Mouse (Mus musculus): ENCODE data around the gene Tmem213.

The Tmem213 gene

DNA sequence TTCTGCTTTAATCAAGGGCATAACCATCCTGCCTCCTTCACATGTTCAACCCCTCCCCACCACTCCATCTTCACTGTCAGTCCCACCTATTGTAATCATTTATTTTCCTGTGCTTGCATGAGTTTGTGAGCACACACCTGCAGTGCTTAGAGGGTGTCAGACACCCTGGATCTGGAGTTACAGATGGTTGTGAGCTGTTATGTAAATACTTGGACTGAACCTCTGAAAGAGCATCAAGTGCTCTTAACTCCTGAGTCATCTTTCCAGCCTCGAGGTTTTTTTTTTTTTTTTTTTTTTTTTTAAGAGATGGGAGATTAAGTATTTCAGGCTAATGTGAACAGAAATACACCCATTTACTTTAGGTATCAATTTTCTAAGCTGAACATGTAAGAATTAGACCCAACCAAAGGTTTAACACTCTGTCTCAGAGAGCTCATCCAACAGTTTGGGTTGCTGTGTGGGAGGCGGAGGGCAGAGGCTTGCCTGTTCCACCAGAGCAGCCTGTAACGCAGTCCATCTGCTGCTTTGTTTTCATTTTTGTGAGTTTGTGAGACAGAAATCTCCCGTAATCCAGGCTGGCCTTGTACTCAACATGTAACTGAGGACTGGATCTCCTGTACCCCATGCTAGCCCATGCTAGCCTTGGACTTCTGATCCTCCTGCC is 7.2 kb downstream of the Tmem213 start:
- in situ Hi-C loops (cut with MseI, MboI): no loop called here

DNA sequence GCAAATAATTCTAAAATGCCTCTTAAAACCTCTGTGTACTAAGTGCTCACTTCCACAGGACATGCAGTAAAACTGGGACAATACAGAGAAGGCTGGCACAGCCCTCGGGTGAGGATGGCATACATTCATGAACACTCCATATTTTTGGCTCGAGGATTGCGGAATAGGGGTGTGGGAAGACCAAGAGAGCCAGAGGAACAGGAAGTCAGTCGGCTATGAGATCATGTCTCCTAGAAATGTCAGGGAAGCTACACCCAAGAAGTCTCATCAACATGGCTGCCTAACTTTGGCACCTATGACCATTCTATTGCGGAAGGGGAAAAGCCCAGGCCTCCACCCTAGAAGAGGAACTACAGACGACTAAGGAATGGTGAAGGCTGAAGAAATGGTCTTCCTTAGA is 9.3 kb downstream of the Tmem213 start:
- in situ Hi-C loops (cut with MseI, MboI): no loop called here

DNA sequence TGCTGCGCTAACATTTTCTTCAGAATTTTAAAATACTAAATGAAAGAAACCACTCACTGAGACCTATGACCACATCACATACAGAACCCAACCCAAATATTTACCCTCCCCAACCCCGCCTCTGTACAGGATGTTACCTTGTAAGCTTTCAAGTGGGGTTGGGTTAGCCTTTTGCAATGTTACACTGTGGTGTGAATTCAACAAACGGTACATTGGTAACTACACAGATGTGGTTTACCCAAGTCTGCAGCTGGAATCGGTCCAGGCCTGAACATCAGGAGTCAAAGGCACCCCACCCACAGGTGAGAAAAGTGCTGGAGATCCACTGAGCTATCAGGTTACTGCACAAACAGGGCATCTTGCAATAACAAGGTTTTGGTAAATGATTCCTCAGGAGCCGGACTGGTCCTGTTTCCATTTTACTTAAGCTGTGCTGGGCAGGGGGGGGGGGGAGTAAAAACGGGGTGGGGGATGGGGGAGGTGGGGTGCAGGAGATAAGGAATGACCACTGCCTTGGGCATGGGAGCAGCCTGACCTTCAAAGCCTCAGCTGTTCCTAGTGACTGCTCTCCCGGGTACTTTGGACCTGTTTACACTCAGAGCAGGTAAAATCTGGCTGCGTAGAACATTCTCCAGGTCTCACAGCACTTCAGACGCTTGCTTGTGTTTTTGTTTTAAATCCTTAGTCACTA is 11.8 kb downstream of the Tmem213 start:
- in situ Hi-C loops (cut with MseI, MboI): no loop called here

DNA sequence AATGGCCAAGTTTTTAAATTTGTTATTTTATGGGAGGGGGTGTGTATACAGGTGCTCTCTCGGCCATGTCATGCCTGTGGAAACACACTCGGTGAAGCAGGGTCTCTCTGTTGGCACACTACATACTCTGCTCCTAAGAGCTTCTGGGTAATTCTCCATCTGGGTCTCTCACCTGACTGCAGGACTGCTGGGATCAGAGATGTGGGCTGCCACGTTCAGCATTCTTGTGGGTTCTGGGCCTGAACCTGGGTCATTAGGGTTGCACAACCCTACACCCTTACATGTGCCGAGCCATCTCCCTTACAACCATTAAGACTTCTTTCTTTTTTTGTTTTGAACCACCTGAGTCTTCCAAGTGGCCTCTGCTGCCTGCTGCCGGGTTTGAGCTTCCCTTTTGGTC is 12.8 kb downstream of the Tmem213 start:
- in situ Hi-C loops (cut with MseI, MboI): no loop called here

DNA sequence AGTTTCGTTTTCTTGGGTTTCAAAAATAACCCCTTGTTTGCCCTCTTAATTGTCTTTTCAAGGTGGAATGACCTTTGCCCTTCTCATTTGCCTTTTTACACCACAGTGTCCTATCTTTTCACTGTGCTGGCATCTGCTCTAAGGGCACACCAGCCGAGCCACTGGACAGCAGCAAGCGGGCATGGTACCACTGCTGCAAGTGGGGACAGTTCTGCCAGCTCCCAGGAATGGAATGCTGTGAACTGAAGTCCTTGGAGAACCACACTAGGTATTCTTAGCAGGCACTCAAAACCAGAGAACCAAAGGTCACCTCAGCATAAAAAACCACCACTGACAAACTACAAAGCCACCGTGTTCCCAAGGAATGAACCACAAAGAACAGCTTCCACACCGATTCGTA is 13.7 kb downstream of the Tmem213 start:
- in situ Hi-C loops (cut with MseI, MboI): no loop called here

DNA sequence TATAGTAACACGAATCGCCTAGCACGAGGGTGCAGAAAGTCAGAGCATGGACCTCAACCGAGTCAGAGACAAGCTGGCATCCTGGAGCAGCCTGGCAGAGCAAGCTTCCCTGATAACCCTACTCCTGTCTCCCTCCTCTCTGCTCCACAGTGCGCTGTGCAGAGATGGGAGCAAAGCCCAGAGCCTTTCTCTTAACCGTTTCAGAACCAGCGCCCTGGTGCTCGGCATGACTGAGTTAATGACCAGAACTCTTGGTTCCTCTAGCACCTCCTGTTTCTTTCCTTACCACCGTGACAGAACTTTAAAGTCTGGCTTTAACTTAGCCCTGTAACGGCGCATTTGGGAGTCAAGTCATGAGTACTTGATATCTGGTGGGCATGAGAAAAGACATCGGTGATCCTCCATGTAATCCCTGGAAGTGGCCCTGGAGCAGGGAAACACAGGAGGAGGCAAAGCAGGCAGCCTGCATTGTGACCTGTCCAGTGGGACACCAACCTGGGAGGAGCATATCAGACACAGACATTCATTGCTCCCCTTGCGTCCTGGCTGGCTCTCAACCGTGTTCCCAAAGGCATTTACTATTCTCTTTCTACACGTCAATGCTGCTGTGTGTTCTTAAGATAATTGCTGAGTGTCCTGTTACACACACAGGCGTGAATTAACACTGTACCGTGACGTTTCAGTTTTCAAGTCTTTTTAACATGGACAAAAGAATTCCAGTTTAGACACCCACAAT is 14.6 kb downstream of the Tmem213 start:
- in situ Hi-C loops (cut with MseI, MboI): no loop called here

DNA sequence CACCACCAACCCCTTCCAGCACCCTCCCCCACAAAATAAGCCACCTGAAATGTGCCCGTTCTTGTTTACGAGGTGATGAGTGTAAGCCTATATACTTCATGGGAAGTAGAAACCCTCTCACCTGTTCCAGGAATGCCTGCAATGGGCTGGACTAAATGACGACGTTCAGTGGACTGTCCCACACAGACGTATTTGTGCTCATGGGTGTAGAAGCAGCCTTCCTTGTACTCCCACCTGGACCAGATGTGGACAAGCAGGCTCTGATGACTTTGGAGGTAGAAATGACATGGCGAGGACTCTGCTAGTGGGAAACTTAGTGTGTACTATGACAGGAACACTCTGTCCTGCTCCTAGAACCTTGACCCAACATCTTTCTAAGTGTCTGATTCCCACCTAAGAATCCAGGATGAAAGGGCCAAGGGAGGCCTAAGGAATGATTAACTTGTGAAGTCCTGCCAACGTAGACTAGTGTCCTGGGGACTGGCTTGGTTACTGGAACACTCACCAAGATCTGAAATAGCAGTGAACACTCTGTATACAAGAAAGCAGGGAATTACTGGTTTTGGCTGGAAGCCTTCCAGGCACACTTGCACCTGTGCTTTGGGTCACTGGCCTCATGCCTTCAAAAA is 15.3 kb downstream of the Tmem213 start, which contains the start of gene Atp6v0a4:
Gene Atp6v0a4, minus strand, starts transcription at position 380 of the 629 bp plus-strand sequence.
- in situ Hi-C loops (cut with MseI, MboI): no loop called here

DNA sequence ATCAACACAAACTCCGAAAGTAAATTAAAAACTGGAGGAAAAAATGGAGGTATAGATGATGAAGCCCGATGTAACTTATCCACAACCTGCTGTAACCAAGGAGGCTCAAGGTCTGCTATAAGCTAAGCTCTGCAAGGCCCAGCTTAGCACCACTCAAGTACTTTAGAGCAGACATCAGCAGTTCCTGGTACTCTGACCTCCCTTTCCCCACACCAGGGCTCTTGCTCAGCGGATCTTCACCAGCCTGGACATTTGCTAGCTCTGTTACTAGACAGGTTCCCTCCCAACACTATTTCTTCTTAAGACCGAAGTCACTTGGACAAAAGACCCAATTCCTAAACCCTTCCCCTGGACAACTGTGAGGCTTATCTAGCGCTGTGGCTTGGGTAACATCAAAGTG is 15.8 kb downstream of the Tmem213 start:
- in situ Hi-C loops (cut with MseI, MboI): no loop called here

DNA sequence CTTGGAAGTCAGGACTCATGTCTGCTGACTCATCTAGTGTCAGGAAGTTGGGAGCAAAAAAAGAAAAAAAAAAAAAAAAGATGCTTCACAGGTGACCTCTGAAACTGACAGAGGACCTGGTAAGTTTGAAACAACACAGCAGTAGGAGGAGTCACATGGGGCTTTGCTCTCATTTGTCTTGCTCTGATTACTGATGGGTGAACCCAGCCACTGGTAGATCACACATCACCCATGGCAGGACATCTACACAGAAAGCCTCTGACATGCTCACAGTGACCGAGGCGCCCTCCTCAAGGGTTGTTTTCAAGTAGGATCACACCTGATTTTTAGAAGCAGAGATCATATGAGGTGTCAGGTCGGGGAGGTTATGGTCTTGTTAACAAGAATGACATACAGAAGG is 16.4 kb downstream of the Tmem213 start:
- in situ Hi-C loops (cut with MseI, MboI): no loop called here

DNA sequence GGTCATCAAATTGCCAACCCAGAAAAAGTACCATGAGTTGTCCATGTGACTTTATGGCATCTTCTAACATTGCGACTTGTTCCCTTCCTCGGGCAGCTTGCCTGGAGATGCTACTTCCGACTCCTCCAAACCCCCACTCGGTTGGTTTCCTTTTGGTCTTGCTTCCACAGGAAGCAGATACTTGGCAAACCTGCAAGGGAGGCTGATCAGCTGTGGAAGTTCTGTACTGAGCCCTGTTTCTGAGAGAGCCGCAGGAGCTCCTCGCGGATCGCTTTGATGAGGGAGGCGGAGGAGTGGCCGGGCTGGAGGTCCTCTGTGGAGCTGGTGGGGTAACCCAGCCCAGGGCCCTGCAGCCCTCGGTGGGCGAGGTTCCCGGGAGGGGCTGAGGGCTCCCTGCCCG is 19.1 kb downstream of the Tmem213 start:
- in situ Hi-C loops (cut with MseI, MboI): no loop called here

DNA sequence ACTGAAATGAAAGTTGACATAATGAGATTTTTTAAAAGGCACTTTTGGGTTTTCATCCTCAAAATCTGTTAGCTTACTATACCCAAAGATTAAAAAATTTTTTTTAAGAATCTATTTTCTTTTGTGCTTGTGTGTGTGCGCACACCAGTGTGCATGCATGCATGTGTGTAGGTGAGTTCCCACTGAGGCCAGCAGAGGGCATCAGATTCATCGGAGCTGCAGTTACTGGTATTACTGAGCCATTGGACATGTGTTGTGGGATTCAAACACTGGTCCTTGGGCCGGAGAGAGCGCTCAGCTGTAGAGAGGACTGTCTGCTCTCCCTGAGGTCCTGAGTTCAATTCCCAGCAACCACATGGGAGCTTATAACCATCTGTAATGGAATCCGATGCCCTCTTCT is 20.8 kb downstream of the Tmem213 start:
- in situ Hi-C loops (cut with MseI, MboI): no loop called here

DNA sequence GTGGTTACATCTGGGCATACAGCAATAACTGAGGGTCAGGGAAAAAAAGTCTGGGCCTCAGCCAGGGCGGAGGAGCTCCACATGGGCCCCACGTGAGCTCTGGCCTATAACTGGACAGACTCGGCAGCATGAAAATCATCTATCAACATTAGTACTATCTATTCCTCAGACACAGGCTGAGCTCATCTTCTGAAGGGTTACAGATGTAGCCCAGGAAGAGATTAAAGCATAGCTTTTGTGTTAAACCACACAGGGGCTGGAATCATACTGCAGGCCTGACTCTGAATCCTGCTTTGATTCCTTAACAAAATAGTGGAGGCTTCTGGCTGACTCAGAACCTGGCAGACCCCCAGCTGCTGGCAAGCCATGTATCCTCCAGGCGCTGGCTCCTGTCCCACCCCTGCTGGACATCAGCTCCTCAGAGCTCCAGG is 22.8 kb downstream of the Tmem213 start:
- in situ Hi-C loops (cut with MseI, MboI): no loop called here

DNA sequence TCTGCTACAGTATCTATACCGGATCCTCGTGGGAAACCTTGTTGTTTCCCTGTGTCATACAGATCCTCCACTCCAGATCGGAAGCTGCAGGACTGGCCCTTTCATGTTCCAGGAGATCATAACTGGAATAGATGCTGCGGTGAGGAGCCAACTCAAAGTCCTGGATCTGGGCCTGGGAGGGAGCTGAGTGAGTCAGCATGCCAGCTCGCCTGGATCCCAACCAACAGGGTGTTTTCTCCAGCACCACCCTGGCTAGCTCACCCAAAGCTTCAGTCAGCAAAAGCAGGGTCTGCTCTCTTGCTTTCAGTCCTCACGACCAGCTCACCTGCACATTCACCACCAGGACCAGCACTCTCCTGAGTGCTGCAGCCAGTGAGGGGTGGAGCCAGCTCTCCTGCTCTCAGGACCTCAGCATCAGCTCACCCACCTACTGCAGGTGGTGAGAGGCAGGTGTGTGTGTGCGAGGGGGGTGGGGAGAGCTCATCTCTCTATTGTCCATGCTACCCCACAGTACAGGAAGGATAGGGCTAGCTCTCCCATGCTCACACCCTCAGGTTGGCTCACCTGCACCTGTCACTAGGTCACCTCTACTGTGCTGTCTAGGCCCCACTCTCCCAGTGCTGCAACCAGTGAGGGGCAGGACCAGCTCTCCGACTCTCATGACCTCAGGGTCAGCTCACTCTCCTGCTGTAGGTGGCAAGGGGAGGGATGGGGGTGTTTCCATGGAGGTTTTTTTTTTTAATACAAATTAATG is 25.9 kb downstream of the Tmem213 start:
- in situ Hi-C loops (cut with MseI, MboI): no loop called here

DNA sequence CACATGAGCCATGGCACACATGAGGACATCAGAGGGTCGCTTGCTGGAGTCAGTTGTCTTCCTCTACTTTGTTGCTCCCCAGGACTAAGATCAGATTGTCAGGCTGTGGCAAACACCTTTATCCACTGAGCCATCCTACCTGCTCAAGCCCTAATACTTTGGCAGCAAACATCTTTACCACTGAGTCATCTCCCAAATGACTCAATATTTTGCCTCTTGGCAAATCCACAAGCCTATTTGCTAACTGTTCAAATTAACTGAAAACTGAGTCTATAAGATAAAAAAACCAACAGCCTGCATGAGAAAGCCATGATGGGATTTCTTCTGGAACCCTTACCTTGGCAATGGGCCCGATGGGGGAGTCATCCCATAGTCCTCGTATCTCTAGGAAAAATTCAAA is 30.0 kb downstream of the Tmem213 start:
- in situ Hi-C loops (cut with MseI, MboI): no loop called here

DNA sequence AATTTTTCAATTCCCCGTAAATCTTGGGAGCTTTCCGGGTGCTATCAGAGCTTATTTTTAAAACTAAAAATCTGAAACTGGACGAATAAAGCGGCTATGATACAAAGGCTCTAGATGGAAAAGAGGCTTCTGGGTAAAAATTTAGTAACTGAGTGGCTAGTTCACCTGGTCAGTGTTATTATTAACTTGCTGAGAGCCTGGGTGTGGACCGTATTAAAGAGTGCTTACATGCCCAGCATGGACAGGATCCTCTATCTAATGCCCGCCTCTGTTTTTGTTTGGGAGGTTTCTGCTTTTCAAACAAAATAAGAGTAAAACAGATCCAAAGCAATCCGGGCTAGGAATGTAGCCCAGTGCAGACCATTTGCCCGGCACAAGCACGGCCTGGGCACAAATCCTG is 31.3 kb downstream of the Tmem213 start:
- in situ Hi-C loops (cut with MseI, MboI): no loop called here

DNA sequence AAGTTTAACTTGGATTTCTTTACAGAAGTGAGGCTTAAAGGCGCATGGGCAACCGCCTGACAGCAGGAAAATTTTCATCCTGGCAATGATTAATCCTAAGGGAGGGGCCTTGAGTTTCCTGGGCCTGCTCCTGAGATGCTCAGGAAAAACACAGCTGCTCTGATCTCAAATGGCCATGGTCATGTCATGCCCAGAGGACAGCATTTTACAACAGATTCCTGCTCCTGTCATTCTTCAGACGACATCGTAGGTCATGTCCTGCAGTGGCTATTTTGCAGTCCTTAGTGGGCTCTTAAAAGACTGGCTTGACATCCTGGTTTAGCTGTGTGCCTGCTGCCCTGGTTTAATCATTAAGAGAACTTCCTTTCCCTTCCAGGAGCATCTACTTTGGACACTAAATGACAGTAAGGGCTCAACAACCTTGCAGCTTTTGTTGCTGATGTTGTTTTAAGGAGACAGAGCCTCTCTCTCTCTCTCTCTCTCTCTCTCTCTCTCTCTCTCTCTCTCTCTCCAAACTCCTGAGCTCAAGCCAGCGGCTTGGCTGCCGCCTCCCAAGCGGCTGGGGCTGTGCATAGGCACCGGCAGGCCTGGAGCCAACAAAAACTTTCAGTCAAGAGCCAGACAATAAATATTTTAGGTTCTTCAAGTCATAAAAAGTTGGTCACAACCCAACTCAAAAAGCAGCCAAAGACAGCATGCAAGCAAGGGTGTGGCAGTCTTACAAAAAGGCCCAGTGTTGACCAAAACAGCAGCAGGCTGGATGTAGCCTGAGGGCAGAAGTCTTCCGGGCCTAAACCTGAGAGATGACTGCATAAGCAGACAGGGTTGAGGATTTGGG is 35.3 kb downstream of the Tmem213 start:
- in situ Hi-C loops (cut with MseI, MboI): no loop called here

DNA sequence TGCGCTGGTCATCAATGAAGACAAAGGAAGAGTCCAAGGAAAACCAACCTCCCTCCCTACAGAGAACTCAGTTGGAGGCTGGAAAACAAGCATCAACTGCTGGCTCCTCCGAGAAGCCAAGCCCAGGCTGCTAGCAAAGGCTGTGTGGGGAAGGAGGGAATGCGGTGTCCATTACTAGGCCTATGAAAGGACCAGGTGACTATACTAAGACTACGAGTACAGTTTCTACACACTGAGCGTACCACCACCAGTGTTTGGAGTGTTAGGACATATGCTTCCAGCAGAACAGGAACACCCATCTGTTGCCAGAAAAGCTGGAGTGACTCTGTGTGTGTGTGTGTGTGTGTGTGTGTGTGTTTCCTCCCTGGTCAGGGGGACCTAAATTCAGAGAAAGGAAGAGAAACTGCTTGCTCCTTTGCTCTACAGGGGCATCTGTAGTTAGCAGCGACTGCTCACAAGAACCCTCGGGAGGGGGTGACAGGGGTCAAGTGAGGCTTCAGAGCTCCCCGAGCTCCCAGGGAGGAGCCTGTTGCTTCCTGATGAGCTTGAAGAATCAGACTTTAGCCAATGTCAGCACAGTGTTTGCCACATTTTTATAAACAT is 36.5 kb downstream of the Tmem213 start:
- in situ Hi-C loops (cut with MseI, MboI): no loop called here

DNA sequence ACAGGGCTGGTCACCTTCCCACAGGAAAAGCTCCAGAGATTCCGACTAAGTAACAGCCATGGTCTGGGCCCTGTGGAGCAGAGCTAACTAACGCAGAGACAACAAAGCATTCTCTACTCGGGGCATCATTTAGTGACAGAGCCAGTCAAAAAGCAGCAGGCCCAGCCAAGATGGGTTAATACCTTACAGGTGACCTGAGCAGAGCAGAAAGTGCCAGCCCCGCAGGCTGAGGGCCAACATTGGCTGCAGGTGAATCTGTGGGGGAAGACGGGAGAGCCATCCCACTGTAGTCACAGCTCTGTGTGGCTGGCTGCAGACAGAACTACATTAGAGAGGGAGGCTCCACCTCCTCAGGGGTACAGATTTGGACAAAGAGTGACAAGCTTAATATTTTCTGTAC is 38.2 kb downstream of the Tmem213 start:
- in situ Hi-C loops (cut with MseI, MboI): no loop called here

DNA sequence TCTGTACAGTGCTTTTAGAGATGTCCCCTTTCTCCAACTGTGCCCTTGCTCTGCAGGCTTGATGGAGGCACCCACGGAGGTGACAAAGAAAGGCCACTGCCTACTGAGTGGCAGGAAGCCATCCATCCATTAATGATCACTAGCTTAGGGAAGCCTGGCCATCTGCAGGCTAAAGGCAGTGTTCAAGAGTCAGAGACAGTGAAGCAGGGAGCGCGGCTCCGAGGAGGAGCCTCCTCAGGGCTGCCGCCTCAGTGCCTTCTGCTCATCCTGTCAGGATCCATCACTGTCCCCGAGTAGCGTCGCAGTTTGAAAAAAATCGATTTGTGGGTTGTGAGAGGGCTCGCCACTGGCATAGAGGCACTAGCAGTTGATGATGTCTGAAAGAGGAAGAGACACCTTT is 39.6 kb downstream of the Tmem213 start:
- in situ Hi-C loops (cut with MseI, MboI): no loop called here

DNA sequence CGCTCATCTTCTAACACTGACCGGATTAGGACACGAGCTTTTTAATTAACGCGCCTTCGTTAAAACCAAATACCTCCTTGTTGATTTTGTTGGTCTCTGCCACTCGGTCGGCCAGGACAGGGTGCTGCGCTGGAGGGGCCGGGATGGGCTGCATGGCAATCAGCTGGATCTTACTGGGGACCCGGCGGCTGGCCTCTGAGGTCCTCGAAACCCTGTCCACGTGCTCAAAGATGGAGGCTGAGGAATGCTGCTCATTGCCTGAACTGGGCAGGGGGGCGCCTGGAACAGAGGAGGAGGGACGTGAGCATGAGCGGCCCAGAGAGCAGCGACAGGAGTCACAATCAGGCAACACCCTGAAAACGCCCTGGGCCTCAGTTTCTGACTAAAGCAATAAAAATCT is 40.4 kb downstream of the Tmem213 start:
- in situ Hi-C loops (cut with MseI, MboI): no loop called here
